In the genomic region with DNA sequence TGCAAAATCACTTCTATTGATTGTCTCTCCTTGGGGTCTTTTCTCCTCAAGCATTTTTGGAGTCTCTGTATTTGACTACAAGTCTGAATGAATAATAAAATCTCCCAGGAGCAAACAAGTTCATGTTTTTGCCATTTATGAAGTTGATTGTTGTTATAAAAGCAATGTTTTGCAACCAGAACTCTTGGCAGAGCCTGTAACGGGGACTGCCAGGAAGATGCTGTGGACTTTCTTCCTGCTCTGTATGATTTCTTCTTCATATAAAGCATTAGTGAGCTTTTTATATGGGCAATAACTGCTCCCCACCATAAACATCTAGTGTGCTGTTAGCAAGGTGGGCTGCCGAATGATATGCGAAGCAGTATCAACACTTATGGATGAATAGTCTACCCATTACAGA, we compare ENCODE assay signal across 15 mouse cellular contexts.
"Had no signal": no experiment of that assay in that cellular context is flagged by ENCODE, and none has a peak within 500 bp of the region (broad histone marks: within the 10 kb centered on the region; RNA-seq: fewer than 3 reads in every experiment).

No protein-coding gene starts in this region.

- H3K4me1 ChIP-seq: limb, embryonic 15.5 days; neural tube, embryonic 15.5 days had no signal

- DNase-seq: kidney, adult 9 months; kidney, postnatal 36 days; layer of hippocampus, adult 9-11 months; layer of hippocampus, postnatal 36 days; right cerebral cortex, adult 18-20 months; right cerebral cortex, postnatal 25 days; thymus, postnatal 4 days had no signal

- H3K4me2 ChIP-seq: limb, embryonic 15.5 days; liver, embryonic 12.5 days; lung, embryonic 15.5 days; midbrain, embryonic 13.5 days; neural tube, embryonic 15.5 days had no signal

- H3K27me3 ChIP-seq: limb, embryonic 15.5 days; liver, embryonic 12.5 days; lung, embryonic 15.5 days; neural tube, embryonic 15.5 days had no signal

- ATAC-seq: liver, embryonic 12.5 days; midbrain, embryonic 13.5 days had no signal

- H3K9ac ChIP-seq: limb, embryonic 15.5 days; liver, embryonic 12.5 days; lung, embryonic 15.5 days; midbrain, embryonic 13.5 days; neural tube, embryonic 15.5 days had no signal

- H3K9me3 ChIP-seq: limb, embryonic 15.5 days; liver, embryonic 12.5 days; lung, embryonic 15.5 days; midbrain, embryonic 13.5 days; neural tube, embryonic 15.5 days had no signal

- H3K27ac ChIP-seq: kidney, postnatal 0 days; limb, embryonic 15.5 days; liver, embryonic 12.5 days; lung, embryonic 15.5 days; midbrain, embryonic 13.5 days; neural tube, embryonic 15.5 days; stomach, postnatal 0 days had no signal

- H3K36me3 ChIP-seq: limb, embryonic 15.5 days; liver, embryonic 12.5 days; lung, embryonic 15.5 days; midbrain, embryonic 13.5 days; neural tube, embryonic 15.5 days had no signal

- H3K4me3 ChIP-seq: limb, embryonic 15.5 days; liver, embryonic 12.5 days; lung, embryonic 15.5 days; midbrain, embryonic 13.5 days; myocyte; neural tube, embryonic 15.5 days had no signal
